Mouse (Mus musculus) left cerebral cortex, postnatal 10 days (tissue): Measurements from ENCODE around the gene Eif4e1b. TPM values are rescaled to one million over a fixed set of nuclear protein-coding genes. Genes with fewer than 3 reads are reported as not detected.

Source experiments
- DNase-seq, 2 experiments: peaks; one replicate each; pipeline ENCODE4 v3.0.0; 2021 to 2022; ENCODE audit warnings: low spot score in 2 of 2, mixed read lengths in 1 of 2; ENCODE audit errors: extremely low spot score in 1 of 2
- intact Hi-C: fragments of 180-260 bp; cut with DNase I; formaldehyde crosslinking; loops from one replicate; pipeline ENCODE4 v1.15.1; 2025
- total RNA-seq, 2 experiments: library from RNA; stranded (reverse); gene quantifications; 2 replicates each; pipeline ENCODE4 v1.2.3; 2021

Eif4e1b gene
- under 1 TPM in 1 of 2 experiments, not detected in 1; 0.17 TPM for total RNA-seq

- intact Hi-C loops, result no loop called here
- no peak for DNase-seq
These were observed at the start of gene Eif4e1b for GRCm38 (mm10) chr13:54783698-54784097. Gene Eif4e1b, plus strand, starts transcription at chr13:54783998.

- intact Hi-C loops, result no loop called here
- DNase-seq, result no peak
These were observed 46.9 kb upstream of the Eif4e1b start for GRCm38 (mm10) chr13:54736931-54737330.

GRCm38 (mm10) chr13:54737488-54738212 is 46.1 kb upstream of the Eif4e1b start:
- intact Hi-C loops, result no loop called here
- peak in 1 of 2 experiments; percentile 62 for DNase-seq

- intact Hi-C loops, result no loop called here
- DNase-seq, result peak in 1 of 2 experiments; percentile 42
These were observed 45.6 kb upstream of the Eif4e1b start for GRCm38 (mm10) chr13:54738213-54738601.

- DNase-seq, result no peak
- intact Hi-C loops, result no loop called here
These were observed 37.7 kb upstream of the Eif4e1b start for GRCm38 (mm10) chr13:54746110-54746509.

- intact Hi-C loops, result no loop called here
- DNase-seq, result no peak
These were observed 36.9 kb upstream of the Eif4e1b start for GRCm38 (mm10) chr13:54746896-54747295.

- intact Hi-C loops, result no loop called here
- no peak for DNase-seq
These were observed 35.6 kb upstream of the Eif4e1b start for GRCm38 (mm10) chr13:54748190-54748589.

- DNase-seq, result no peak
- intact Hi-C loops, result no loop called here
These were observed 35.1 kb upstream of the Eif4e1b start for GRCm38 (mm10) chr13:54748721-54749060.

GRCm38 (mm10) chr13:54749061-54749863 is 34.5 kb upstream of the Eif4e1b start:
- DNase-seq, result peak in 1 of 2 experiments; percentile 86
- intact Hi-C loops, result no loop called here

- no peak for DNase-seq
- intact Hi-C loops, result no loop called here
These were observed 33.9 kb upstream of the Eif4e1b start, which contains the start of gene Gprin1 for GRCm38 (mm10) chr13:54749864-54750411. Gene Gprin1, minus strand, starts transcription at chr13:54749874.

GRCm38 (mm10) chr13:54750699-54751098 is 33.1 kb upstream of the Eif4e1b start:
- DNase-seq, result no peak
- intact Hi-C loops, result no loop called here

GRCm38 (mm10) chr13:54752656-54753055 is 31.1 kb upstream of the Eif4e1b start:
- intact Hi-C loops, result no loop called here
- peak; percentile 83 to 85 for DNase-seq

GRCm38 (mm10) chr13:54753733-54754132 is 30.1 kb upstream of the Eif4e1b start:
- no peak for DNase-seq

GRCm38 (mm10) chr13:54754169-54755080 is 29.4 kb upstream of the Eif4e1b start:
- intact Hi-C loops, result no loop called here
- no peak for DNase-seq

More at GRCm38 (mm10) chr13:54753733-54754132, 30.1 kb upstream of the Eif4e1b start:
- intact Hi-C loops, result no loop called here

GRCm38 (mm10) chr13:54755201-54755830 is 28.5 kb upstream of the Eif4e1b start:
- DNase-seq, result peak in 1 of 2 experiments; percentile 58
- intact Hi-C loops, result no loop called here

- DNase-seq, result no peak
- intact Hi-C loops, result no loop called here
These were observed 27.6 kb upstream of the Eif4e1b start for GRCm38 (mm10) chr13:54756156-54756712.

GRCm38 (mm10) chr13:54757093-54757830 is 26.5 kb upstream of the Eif4e1b start:
- intact Hi-C loops, result no loop called here
- DNase-seq, result no peak
